Mouse (Mus musculus) lung, postnatal 10 days (tissue): ENCODE measurements around the gene Zfp358.

Experiments
- DNase-seq: peaks from one replicate; pipeline ENCODE4 v3.0.0; 2021

The Zfp358 gene

GRCm38 (mm10) chr8:3492901-3493844 is at the start of gene Zfp358:
Zfp358 (plus strand) TSS chr8:3493138.
- peak; percentile 86 for DNase-seq

- no peak for DNase-seq
Observed at GRCm38 (mm10) chr8:3449226-3449625, 43.7 kb upstream of the Zfp358 start.

- DNase-seq: peak; percentile 56
Observed at GRCm38 (mm10) chr8:3450670-3451069, 42.3 kb upstream of the Zfp358 start.

GRCm38 (mm10) chr8:3451992-3452391 is 40.9 kb upstream of the Zfp358 start:
- DNase-seq: no peak

- DNase-seq: no peak
Observed at GRCm38 (mm10) chr8:3463248-3463647, 29.7 kb upstream of the Zfp358 start.

GRCm38 (mm10) chr8:3464309-3464708 is 28.6 kb upstream of the Zfp358 start:
- peak; percentile 70 for DNase-seq

- peak; percentile 99 for DNase-seq
Observed at GRCm38 (mm10) chr8:3467006-3467885, 25.7 kb upstream of the Zfp358 start, which contains the start of gene Pex11g. Pex11g (minus strand) TSS chr8:3467680.

GRCm38 (mm10) chr8:3467886-3468545 is 24.9 kb upstream of the Zfp358 start:
- DNase-seq: no peak

GRCm38 (mm10) chr8:3468838-3469237 is 24.1 kb upstream of the Zfp358 start:
- DNase-seq: no peak

- DNase-seq: no peak
Observed at GRCm38 (mm10) chr8:3470562-3470961, 22.4 kb upstream of the Zfp358 start, which contains the start of gene Tex45. Tex45 (plus strand) TSS chr8:3470862.

GRCm38 (mm10) chr8:3475715-3476429 is 17.1 kb upstream of the Zfp358 start:
- DNase-seq: no peak

- peak; percentile 19 for DNase-seq
Observed at GRCm38 (mm10) chr8:3480221-3480785, 12.6 kb upstream of the Zfp358 start.

GRCm38 (mm10) chr8:3481605-3482004 is 11.3 kb upstream of the Zfp358 start:
- peak; percentile 44 for DNase-seq

GRCm38 (mm10) chr8:3482240-3482740 is 10.6 kb upstream of the Zfp358 start:
- DNase-seq: no peak

GRCm38 (mm10) chr8:3483546-3483945 is 9.4 kb upstream of the Zfp358 start:
- DNase-seq: peak; percentile 59

- no peak for DNase-seq
Observed at GRCm38 (mm10) chr8:3485192-3485591, 7.7 kb upstream of the Zfp358 start.

- no peak for DNase-seq
Observed at GRCm38 (mm10) chr8:3493845-3494208, 889 bp downstream of the Zfp358 start.

- DNase-seq: no peak
Observed at GRCm38 (mm10) chr8:3495578-3496427, 2.9 kb downstream of the Zfp358 start.

- no peak for DNase-seq
Observed at GRCm38 (mm10) chr8:3496428-3496748, 3.5 kb downstream of the Zfp358 start.

- no peak for DNase-seq
Observed at GRCm38 (mm10) chr8:3498583-3498982, 5.6 kb downstream of the Zfp358 start.

- no peak for DNase-seq
Observed at GRCm38 (mm10) chr8:3499751-3500150, 6.8 kb downstream of the Zfp358 start.
